Mouse (Mus musculus) liver, postnatal 0 days (tissue): ENCODE results near the gene S100a6. TPM values are rescaled to one million over a fixed set of nuclear protein-coding genes. Genes with fewer than 3 reads are reported as not detected.

ENCODE experiments used
- ATAC-seq: fragments of 200-750 bp; cut with Nextera tagmentation; 2 replicates; pipeline ENCODE4 v1.8.0; 2017; ENCODE audit warnings: mild to moderate bottlenecking, moderate library complexity
- DNase-seq: peaks from one replicate; pipeline ENCODE4 v3.0.0-alpha.2; 2016
- H3K27ac ChIP-seq: fragments of 300-500 bp; sonication (generic); 2 replicates; pipeline ENCODE4 v1.5.1; 2014; ENCODE audit warnings: antibody characterized with exemption, moderate library complexity, mild to moderate bottlenecking, low read depth
- H3K27me3 ChIP-seq: fragments of 300-500 bp; sonication (generic); 2 replicates; pipeline ENCODE4 v1.6.1; 2014; ENCODE audit warnings: low read length, control low read depth, mixed read lengths; ENCODE audit not compliant: insufficient read depth
- H3K36me3 ChIP-seq: fragments of 300-500 bp; sonication (generic); replicated peaks from 2 replicates; pipeline ENCODE4 v1.6.1; 2014; ENCODE audit warnings: mild to moderate bottlenecking, control low read depth, low read length, moderate library complexity, mixed read lengths; ENCODE audit not compliant: insufficient read depth
- H3K4me1 ChIP-seq: fragments of 300-500 bp; sonication (generic); 2 replicates; pipeline ENCODE4 v1.6.1; 2014; ENCODE audit warnings: antibody characterized with exemption, mild to moderate bottlenecking, control low read depth; ENCODE audit not compliant: insufficient read depth
- H3K4me2 ChIP-seq: fragments of 300-500 bp; sonication (generic); 2 replicates; pipeline ENCODE4 v1.6.1; 2014; ENCODE audit warnings: low read depth, mild to moderate bottlenecking, low read length, moderate library complexity, mixed read lengths
- H3K4me3 ChIP-seq: fragments of 300-500 bp; sonication (generic); 2 replicates; pipeline ENCODE4 v1.5.1; 2014; ENCODE audit warnings: low read depth, low read length
- H3K9ac ChIP-seq: fragments of 300-500 bp; sonication (generic); replicated peaks from 2 replicates; pipeline ENCODE4 v1.6.1; 2014; ENCODE audit warnings: mild to moderate bottlenecking, moderate library complexity
- H3K9me3 ChIP-seq: fragments of 300-500 bp; sonication (generic); 2 replicates; pipeline ENCODE4 v1.6.1; 2016; ENCODE audit warnings: mild to moderate bottlenecking, control low read depth, low read length, mixed read lengths
- CTCF ChIP-seq: sonication (generic); IDR thresholded peaks from 2 replicates; pipeline ENCODE4 v1.5.1; 2016; ENCODE audit warnings: antibody characterized with exemption, low read depth
- EP300 ChIP-seq: IDR thresholded peaks from 2 replicates; pipeline ENCODE4 v1.6.1; 2016; ENCODE audit warnings: antibody characterized with exemption, low read depth, mild to moderate bottlenecking
- WGBS: fragments of 180-500 bp; shearing (Covaris S2); extraction: QIAGEN DNeasy Blood & Tissue Kit; methylation state at CpG from one replicate; pipeline ENCODE4 v1.1.7; 2014; ENCODE audit not compliant: insufficient replicate concordance; 5-methylcytosine and 5-hydroxymethylcytosine counted together
- polyA plus RNA-seq: library from polyadenylated mRNA; unstranded; fragments of >200 nt; fragmentation: Nextera tagmentation; extraction: Ambion mirVana; gene quantifications from 2 replicates; pipeline ENCODE4 v1.2.1, GENCODE M21; 2015

S100a6 gene
- polyA plus RNA-seq, 1 experiment from 2014 or later: 55.6 TPM

DNA sequence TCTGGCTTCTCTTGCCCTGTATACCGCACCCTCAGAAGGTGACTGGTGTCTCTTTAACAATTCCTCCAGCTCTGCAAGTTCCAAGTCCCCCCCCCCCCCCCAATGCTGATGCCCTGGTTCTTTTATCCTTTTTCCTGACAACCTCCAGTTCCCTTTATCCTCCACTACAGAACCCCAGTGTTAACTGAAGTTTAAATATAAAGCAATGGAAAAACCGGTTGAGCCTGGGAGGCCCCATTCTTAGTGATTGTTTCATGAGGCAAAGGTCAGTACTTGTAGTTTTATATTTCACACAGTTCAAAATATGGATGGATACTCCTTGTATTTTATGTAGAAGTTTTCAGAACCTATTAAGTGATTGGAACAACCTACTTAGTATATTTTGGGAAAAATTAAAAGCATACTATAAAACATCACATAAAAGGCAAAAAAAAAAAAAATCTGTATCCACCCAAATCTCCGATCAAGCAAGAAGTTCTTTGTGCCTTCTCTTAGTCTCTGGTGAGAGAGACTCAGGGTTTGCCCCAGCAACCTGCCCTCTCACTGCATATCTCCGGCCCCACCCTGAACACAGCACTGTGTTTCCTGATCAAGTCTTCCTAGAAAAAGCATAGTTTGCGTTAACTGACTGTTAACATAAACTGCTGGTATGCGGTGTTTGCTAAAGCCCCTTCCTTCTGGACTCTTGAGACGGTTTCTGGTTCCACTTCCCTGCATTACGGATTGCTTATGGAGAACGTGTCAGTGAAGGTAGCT, 13.8 kb downstream of the S100a6 start:
- ATAC-seq (no peak), DNase-seq (no peak)
- 60% methylated on average over 9 of the region's 9 CpGs for WGBS
- no peak overlapping the region for H3K4me3 ChIP-seq
- no peaks in the 10 kb centered on the region for H3K27me3 ChIP-seq
- no peaks in the 10 kb centered on the region for H3K4me1 ChIP-seq
- H3K9ac ChIP-seq: no peak overlapping the region
- no peak overlapping the region for H3K27ac ChIP-seq
- H3K9me3 ChIP-seq: no peaks in the 10 kb centered on the region
- H3K36me3 ChIP-seq: no peaks in the 10 kb centered on the region
- TF ChIP-seq EP300 (no peak), CTCF (no peak)
- H3K4me2 ChIP-seq: no peak overlapping the region

DNA sequence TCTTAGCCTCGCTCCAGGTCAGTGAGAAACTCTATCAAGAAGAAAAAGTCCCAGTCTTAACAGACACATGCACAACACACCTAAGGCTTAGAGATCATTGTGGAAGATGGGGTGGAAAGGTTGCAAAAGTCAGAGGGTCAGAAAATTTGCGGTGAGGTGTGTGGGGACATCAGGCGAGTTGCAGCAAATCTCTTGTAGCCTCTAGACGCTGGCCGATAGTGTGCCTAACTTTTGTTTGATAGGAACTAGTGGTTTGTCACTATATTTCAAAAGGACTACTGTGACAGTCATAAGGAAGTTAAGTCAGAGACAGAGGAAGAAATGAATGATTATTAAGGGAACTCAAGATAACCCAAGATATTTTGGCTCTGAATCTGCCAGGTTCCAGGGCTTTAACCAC, 14.7 kb downstream of the S100a6 start:
- Histone ChIP-seq H3K9me3 (no peaks in the 10 kb centered on the region), H3K4me2 (no peak overlapping the region), H3K4me1 (no peaks in the 10 kb centered on the region), H3K4me3 (no peak overlapping the region), H3K9ac (no peak overlapping the region), H3K36me3 (no peaks in the 10 kb centered on the region), H3K27ac (no peak overlapping the region), H3K27me3 (no peaks in the 10 kb centered on the region)
- WGBS: 57% methylated on average over 5 of the region's 5 CpGs
- TF ChIP-seq EP300 (no peak), CTCF (no peak)
- no peak for DNase-seq
- no peak for ATAC-seq

DNA sequence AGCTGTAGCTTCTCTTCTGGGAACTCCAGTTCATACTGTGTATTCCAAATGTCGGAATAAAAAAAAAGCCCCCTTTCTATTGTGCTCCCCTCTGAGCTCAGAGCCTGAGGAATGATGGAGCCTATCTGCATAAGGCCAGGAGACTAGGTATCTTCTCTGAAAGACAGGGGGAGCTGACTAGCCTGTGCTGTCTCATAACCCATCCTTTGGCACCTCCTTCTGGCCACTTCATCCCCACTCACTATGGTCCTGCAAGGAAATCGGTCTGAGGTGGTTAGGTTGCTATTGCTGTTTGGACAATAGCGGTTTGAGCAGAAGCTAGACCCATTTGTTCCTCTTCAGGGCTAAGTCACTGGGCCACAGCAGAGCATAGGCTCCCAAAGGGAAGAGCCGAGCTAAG, 15.1 kb downstream of the S100a6 start:
- Histone ChIP-seq H3K4me3 (no peak overlapping the region), H3K4me2 (no peak overlapping the region), H3K4me1 (no peaks in the 10 kb centered on the region), H3K27ac (no peak overlapping the region), H3K36me3 (no peaks in the 10 kb centered on the region), H3K9ac (no peak overlapping the region), H3K27me3 (no peaks in the 10 kb centered on the region), H3K9me3 (no peaks in the 10 kb centered on the region)
- 50% methylated on average over 4 of the region's 4 CpGs for WGBS
- no peak for ATAC-seq
- no peak for DNase-seq
- peak; percentile 68 for TF ChIP-seq CTCF
- TF ChIP-seq EP300: no peak

DNA sequence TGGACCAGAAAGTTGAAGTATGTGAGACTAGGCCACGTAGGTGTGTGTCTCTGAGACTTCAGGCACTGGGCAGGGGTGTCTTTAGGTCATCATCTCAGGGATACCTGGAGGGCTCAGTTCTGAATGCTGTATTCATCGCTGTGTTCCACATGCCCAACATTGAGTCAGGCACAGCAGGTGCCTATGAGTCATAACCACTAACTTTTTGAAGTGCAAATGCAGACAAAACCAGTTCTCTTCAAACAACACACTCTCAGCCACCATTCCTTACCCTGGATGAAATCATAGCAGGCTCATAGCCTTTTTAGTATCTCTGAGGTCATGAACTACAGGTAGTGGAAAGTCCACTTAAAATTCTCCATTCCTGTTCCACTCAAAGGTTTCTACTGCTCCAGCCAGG, 16.6 kb downstream of the S100a6 start:
- H3K4me2 ChIP-seq: no peak overlapping the region
- 88% methylated on average over 2 of the region's 2 CpGs for WGBS
- no peak overlapping the region for H3K27ac ChIP-seq
- DNase-seq: no peak
- no peak for TF ChIP-seq EP300
- no peak for TF ChIP-seq CTCF
- H3K4me3 ChIP-seq: no peak overlapping the region
- H3K9me3 ChIP-seq: no peaks in the 10 kb centered on the region
- no peaks in the 10 kb centered on the region for H3K36me3 ChIP-seq
- H3K9ac ChIP-seq: no peak overlapping the region
- no peaks in the 10 kb centered on the region for H3K27me3 ChIP-seq
- no peaks in the 10 kb centered on the region for H3K4me1 ChIP-seq
- ATAC-seq: no peak

DNA sequence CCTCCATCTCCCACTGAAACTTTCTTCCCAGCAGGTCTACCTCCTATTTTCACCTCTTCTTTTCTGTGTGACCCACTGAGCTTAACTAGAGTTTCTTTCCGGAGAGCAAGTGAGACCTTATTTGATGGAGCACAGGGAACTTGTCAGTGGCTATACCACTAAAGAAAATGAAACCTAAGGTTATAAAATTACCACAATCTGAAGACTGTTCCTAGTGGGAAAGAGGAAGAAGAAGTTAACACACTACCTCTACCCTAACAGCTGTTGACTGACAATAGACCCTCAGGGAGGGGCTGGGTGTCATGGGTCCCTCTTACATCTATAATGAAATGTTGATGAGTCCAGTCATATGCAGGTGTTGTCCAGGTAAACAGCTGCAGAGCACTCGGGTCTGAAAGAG, 19.3 kb downstream of the S100a6 start:
- Histone ChIP-seq H3K4me2 (no peak overlapping the region), H3K4me3 (no peak overlapping the region), H3K27me3 (no peaks in the 10 kb centered on the region), H3K9me3 (no peaks in the 10 kb centered on the region), H3K4me1 (no peaks in the 10 kb centered on the region), H3K27ac (no peak overlapping the region), H3K36me3 (no peaks in the 10 kb centered on the region), H3K9ac (no peak overlapping the region)
- ATAC-seq (no peak), DNase-seq (no peak)
- 51% methylated on average over 2 of the region's 2 CpGs for WGBS
- no peak for TF ChIP-seq CTCF
- TF ChIP-seq EP300: no peak

DNA sequence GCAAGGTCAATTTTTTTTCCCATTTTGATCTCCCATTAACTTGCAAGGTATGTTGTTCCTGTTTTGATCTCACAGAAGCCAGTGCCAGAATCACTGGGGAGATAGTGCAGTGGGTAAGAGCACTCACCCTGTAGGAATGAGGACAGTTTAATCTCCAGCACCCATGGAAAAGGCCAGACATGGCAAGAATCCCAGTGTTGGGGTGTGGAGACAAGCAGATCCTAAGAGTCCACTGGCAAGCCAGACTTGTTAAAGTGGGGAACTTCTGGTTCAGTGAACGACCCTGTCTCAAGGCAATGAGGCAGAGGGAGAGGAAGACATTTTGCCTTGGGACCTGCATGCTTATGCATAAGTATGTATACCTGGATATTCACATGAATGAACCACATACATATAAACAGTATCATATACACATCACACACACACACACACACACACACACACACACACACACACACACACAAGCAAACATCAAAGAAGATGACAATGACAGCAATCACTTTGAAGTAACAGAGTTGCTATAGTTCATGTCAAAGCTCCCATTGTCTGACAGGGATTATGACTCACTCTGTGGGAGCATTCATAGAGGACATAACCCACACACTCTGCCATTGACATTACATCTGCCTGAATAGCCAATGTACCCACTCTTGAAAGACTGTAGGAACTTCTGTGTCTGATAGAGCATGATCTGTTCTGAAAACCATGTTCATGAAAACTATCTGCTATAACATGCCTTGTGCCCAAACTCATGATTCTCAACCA, 26.0 kb downstream of the S100a6 start:
- ATAC-seq: no peak
- TF ChIP-seq EP300 (no peak), CTCF (no peak)
- WGBS: 31% methylated on average over 1 of the region's 1 CpGs
- no peak overlapping the region for H3K4me3 ChIP-seq
- no peaks in the 10 kb centered on the region for H3K9me3 ChIP-seq
- no peaks in the 10 kb centered on the region for H3K4me1 ChIP-seq
- H3K27ac ChIP-seq: no peak overlapping the region
- DNase-seq: no peak
- H3K27me3 ChIP-seq: no peaks in the 10 kb centered on the region
- H3K36me3 ChIP-seq: no peaks in the 10 kb centered on the region
- H3K9ac ChIP-seq: no peak overlapping the region
- no peak overlapping the region for H3K4me2 ChIP-seq
